Mouse (Mus musculus) E14TG2a.4 (cell line): ENCODE data around the gene Nipsnap1.

Experiments
- CTCF ChIP-seq: conservative IDR thresholded peaks from 2 replicates; pipeline ENCODE4 v1.5.1; 2014; ENCODE audit warnings: low read length
- NANOG ChIP-seq: IDR thresholded peaks from 2 replicates; pipeline ENCODE4 v1.6.1; 2014; ENCODE audit warnings: borderline replicate concordance, low read length, mixed read lengths

- TF ChIP-seq NANOG = no peak
- no peak for TF ChIP-seq CTCF
Observed at GRCm38 (mm10) chr11:4936243-4936642, 62.5 kb downstream of the Nipsnap1 start.
